Mouse (Mus musculus) intestine, embryonic 15.5 days (tissue): ENCODE measurements around the gene Tubb5. TPM values are rescaled to one million over a fixed set of nuclear protein-coding genes. Genes with fewer than 3 reads are reported as not detected.
A peak's percentile ranks its signal among the peaks of the same experiment; 100 is the strongest.

Experiments used
- ATAC-seq: fragments of 200-750 bp; cut with Nextera tagmentation; 2 replicates; pipeline ENCODE4 v1.8.0; 2017; ENCODE audit warnings: moderate TSS enrichment, moderate library complexity
- H3K27ac ChIP-seq: fragments of 300-500 bp; sonication (generic); 2 replicates; pipeline ENCODE4 v1.5.1; 2015; ENCODE audit warnings: mild to moderate bottlenecking, inconsistent platforms
- H3K27me3 ChIP-seq: fragments of 300-500 bp; sonication (generic); replicated peaks from 2 replicates; pipeline ENCODE4 v1.6.1; 2015; ENCODE audit warnings: inconsistent platforms
- H3K36me3 ChIP-seq: fragments of 300-500 bp; sonication (generic); 2 replicates; pipeline ENCODE4 v1.6.1; 2015; ENCODE audit warnings: inconsistent platforms
- H3K4me1 ChIP-seq: fragments of 300-500 bp; sonication (generic); replicated peaks from 2 replicates; pipeline ENCODE4 v1.6.1; 2015; ENCODE audit warnings: inconsistent platforms
- H3K4me2 ChIP-seq: fragments of 300-500 bp; sonication (generic); replicated peaks from 2 replicates; pipeline ENCODE4 v1.6.1; 2015; ENCODE audit warnings: mild to moderate bottlenecking, inconsistent platforms
- H3K4me3 ChIP-seq: fragments of 300-500 bp; sonication (generic); replicated peaks from 2 replicates; pipeline ENCODE4 v1.5.1; 2015; ENCODE audit warnings: inconsistent platforms
- H3K9ac ChIP-seq: fragments of 300-500 bp; sonication (generic); 2 replicates; pipeline ENCODE4 v1.6.1; 2015; ENCODE audit warnings: inconsistent platforms
- H3K9me3 ChIP-seq: fragments of 300-500 bp; sonication (generic); 2 replicates; pipeline ENCODE4 v1.6.1; 2016; ENCODE audit warnings: inconsistent platforms
- WGBS: fragments of 180-500 bp; shearing (Covaris S2); methylation state at CpG from one replicate; pipeline ENCODE4 v1.1.7; 2015; 5-methylcytosine and 5-hydroxymethylcytosine counted together
- polyA plus RNA-seq: library from polyadenylated mRNA; unstranded; fragments of >200 nt; fragmentation: Nextera tagmentation; extraction: Ambion mirVana; gene quantifications from 2 replicates; pipeline ENCODE4 v1.2.1, GENCODE M21; 2015

Gene Tubb5
- polyA plus RNA-seq, 1 experiment from 2014 or later: 776 TPM

DNA sequence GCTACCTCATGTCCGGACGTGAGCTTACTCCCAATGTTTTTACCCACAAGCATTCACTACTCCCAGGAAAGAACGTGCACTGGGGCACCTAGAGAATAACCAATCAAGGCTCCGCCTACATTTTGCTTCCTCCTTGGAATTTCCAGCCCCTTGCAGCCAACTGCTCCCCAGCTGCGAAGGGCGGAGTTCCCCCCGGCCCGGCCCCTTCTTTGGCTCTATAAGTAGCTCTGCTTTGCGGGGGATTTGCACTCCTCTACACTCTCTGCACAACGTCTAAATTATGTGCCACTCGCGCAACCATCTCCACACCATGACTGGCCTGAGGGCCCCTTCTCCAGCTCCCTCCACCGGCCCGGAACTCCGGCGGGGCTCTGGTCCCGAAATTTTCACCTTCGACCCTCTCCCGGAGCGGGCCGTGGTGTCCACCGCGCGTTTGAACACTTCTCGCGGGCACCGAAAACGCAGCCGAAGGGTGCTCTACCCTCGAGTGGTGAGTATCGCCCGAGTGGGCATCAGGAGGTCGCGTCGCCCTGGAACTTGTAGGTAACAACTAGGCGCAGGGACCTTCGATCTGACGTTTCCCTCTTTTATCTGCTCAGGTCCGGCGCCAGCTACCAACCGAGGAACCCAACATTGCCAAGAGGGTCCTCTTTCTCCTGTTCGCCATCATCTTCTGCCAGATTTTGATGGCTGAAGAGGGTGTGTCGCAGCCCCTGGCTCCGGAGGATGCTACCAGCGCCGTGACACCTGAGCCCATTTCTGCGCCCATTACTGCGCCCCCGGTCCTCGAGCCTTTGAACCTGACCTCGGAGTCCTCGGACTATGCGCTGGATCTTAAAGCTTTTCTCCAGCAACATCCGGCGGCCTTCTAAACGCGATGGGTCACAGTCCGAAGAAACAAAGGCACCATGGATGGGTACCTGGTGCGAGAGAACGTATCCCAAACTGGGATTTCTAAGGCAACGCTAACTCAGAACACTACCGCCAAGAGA lies 16.4 kb downstream of the Tubb5 start, which contains the start of gene Ier3:
Ier3 (plus strand) TSS at position 246 of the 992 bp plus-strand sequence.
- H3K4me2 ChIP-seq: peak within 1 kb of the TSS; percentile 91
- H3K9me3 ChIP-seq: no peaks in the 10 kb centered on the region
- no peaks in the 10 kb centered on the region for H3K36me3 ChIP-seq
- WGBS: under 1% methylated on average over 62 of the region's 62 CpGs
- ATAC-seq: peak; percentile 66
- H3K4me3 ChIP-seq: peak within 1 kb of the TSS; percentile 74
- H3K4me1 ChIP-seq: peaks cover 22% of the 10 kb centered on the region
- H3K9ac ChIP-seq: peak within 1 kb of the TSS; percentile 80
- H3K27ac ChIP-seq: peak within 1 kb of the TSS; percentile 65
- no peaks in the 10 kb centered on the region for H3K27me3 ChIP-seq

DNA sequence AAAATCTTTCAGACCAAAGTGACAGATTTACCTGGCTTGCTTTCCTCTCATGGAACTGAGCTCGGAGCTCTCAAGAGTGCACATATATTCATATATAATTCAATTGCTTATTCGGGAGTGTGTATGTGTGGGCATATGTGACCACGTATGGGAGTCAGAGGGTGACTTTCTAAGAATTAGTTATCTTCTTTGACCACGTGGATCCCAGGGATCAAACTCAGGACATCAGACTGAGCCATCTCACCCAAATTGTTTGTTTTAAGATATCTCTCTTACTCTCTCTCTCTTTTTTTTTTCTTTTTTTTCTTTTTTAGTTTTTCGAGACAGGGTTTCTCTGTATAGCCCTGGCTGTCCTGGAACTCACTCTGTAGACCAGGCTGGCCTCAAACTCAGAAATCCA lies 18.0 kb downstream of the Tubb5 start:
- Histone ChIP-seq H3K9ac (no peak overlapping the region), H3K4me1 (peaks cover 32% of the 10 kb centered on the region), H3K27me3 (no peaks in the 10 kb centered on the region), H3K4me2 (no peak overlapping the region), H3K4me3 (no peak overlapping the region), H3K9me3 (no peaks in the 10 kb centered on the region), H3K27ac (no peak overlapping the region), H3K36me3 (no peaks in the 10 kb centered on the region)
- WGBS: 79% methylated on average over 5 of the region's 5 CpGs
- ATAC-seq: no peak

GRCm38 (mm10) chr17:35817226-35817625 lies 20.9 kb downstream of the Tubb5 start:
- 65% methylated on average over 10 of the region's 10 CpGs for WGBS
- H3K9ac ChIP-seq: no peak overlapping the region

DNA sequence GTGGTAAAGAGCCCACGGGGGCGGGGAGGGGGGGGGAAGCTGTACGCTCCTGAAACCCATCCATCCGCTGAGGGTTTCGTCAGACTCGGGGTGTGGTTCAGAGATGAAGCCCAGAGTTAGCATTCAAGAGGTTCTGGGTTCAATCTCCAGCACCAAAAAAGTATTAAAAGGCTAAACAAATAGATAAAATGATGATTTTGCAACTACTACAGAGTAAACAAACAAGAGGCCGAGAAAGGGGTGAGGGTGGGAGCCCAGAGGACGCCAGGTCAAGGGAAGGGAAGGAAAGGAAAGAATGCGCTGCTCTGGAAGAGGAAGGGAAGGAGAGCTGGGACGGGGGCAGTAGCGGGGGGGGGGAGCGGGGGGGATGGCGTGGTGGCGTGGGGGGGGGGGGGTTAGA lies 21.4 kb downstream of the Tubb5 start:
- ATAC-seq: no peak
- Histone ChIP-seq H3K36me3 (no peaks in the 10 kb centered on the region), H3K27ac (no peak overlapping the region), H3K27me3 (no peaks in the 10 kb centered on the region), H3K4me3 (no peak overlapping the region), H3K4me2 (no peak overlapping the region), H3K9me3 (no peaks in the 10 kb centered on the region), H3K4me1 (peaks cover 34% of the 10 kb centered on the region), H3K9ac (no peak overlapping the region)
- 30% methylated on average over 13 of the region's 14 CpGs for WGBS

More at GRCm38 (mm10) chr17:35817226-35817625, 20.9 kb downstream of the Tubb5 start:
- no peak overlapping the region for H3K4me2 ChIP-seq
- H3K4me3 ChIP-seq: no peak overlapping the region
- H3K4me1 ChIP-seq: peaks cover 34% of the 10 kb centered on the region
- H3K36me3 ChIP-seq: no peaks in the 10 kb centered on the region
- ATAC-seq: no peak
- no peaks in the 10 kb centered on the region for H3K27me3 ChIP-seq
- no peaks in the 10 kb centered on the region for H3K9me3 ChIP-seq
- no peak overlapping the region for H3K27ac ChIP-seq

- H3K27ac ChIP-seq: peak overlapping the region; percentile 53; the same call in 1 of the 2 replicates
- 41% methylated on average over 7 of the region's 7 CpGs for WGBS
- ATAC-seq: peak; percentile 67
- H3K27me3 ChIP-seq: no peaks in the 10 kb centered on the region
- H3K4me1 ChIP-seq: peaks cover 30% of the 10 kb centered on the region
- no peaks in the 10 kb centered on the region for H3K9me3 ChIP-seq
- H3K4me2 ChIP-seq: peak overlapping the region; percentile 15; the same call in 1 of the 2 replicates
- no peak overlapping the region for H3K4me3 ChIP-seq
- no peak overlapping the region for H3K9ac ChIP-seq
- H3K36me3 ChIP-seq: no peaks in the 10 kb centered on the region
Measured at GRCm38 (mm10) chr17:35815836-35816235, 22.3 kb downstream of the Tubb5 start.

- H3K9ac ChIP-seq: no peak overlapping the region
- no peak overlapping the region for H3K4me2 ChIP-seq
- no peak overlapping the region for H3K4me3 ChIP-seq
- H3K36me3 ChIP-seq: no peaks in the 10 kb centered on the region
- H3K4me1 ChIP-seq: peaks cover 29% of the 10 kb centered on the region
- 19% methylated on average over 6 of the region's 6 CpGs for WGBS
- no peaks in the 10 kb centered on the region for H3K27me3 ChIP-seq
- no peaks in the 10 kb centered on the region for H3K9me3 ChIP-seq
- H3K27ac ChIP-seq: peak overlapping the region; percentile 74
- peak; percentile 21; the same call in 1 of the 2 replicates for ATAC-seq
Measured at GRCm38 (mm10) chr17:35814678-35815077, 23.4 kb downstream of the Tubb5 start.

GRCm38 (mm10) chr17:35813653-35814052 lies 24.5 kb downstream of the Tubb5 start:
- H3K27ac ChIP-seq: peak overlapping the region; percentile 68
- no peak overlapping the region for H3K4me2 ChIP-seq
- H3K36me3 ChIP-seq: no peaks in the 10 kb centered on the region
- no peak overlapping the region for H3K9ac ChIP-seq
- H3K4me1 ChIP-seq: peaks cover 29% of the 10 kb centered on the region
- 69% methylated on average over 7 of the region's 7 CpGs for WGBS
- no peak overlapping the region for H3K4me3 ChIP-seq
- no peaks in the 10 kb centered on the region for H3K9me3 ChIP-seq
- no peaks in the 10 kb centered on the region for H3K27me3 ChIP-seq
- peak; percentile 4; the same call in 1 of the 2 replicates for ATAC-seq

- Histone ChIP-seq H3K4me3 (no peak overlapping the region), H3K36me3 (no peaks in the 10 kb centered on the region), H3K27me3 (no peaks in the 10 kb centered on the region), H3K9ac (no peak overlapping the region), H3K4me2 (no peak overlapping the region), H3K27ac (peak overlapping the region; percentile 68), H3K4me1 (peaks cover 29% of the 10 kb centered on the region), H3K9me3 (no peaks in the 10 kb centered on the region)
- peak; percentile 62 for ATAC-seq
- 40% methylated on average over 7 of the region's 7 CpGs for WGBS
Measured at GRCm38 (mm10) chr17:35813245-35813647, 24.9 kb downstream of the Tubb5 start.

DNA sequence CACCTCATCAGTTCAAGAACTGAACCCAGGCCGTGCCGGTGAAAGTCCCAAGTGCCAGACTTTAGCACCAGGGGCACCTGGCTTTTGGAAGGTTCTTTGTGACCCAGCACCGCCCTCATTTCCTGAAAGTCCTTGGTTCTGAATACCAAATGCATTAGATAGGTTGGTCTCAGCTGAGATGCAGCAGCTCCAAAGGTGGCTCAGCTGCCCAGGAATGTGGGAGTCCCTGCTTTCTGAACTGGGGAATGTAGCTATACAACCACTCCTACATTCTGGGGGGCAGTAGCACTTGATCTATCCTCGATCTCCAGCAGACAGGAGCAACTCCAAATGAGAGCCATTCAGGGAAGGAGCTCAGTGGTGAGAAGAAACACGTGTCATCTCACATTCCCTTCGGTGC lies 25.4 kb downstream of the Tubb5 start:
- Histone ChIP-seq H3K9ac (no peak overlapping the region), H3K4me2 (no peak overlapping the region), H3K27me3 (no peaks in the 10 kb centered on the region), H3K4me3 (no peak overlapping the region), H3K27ac (peak overlapping the region; percentile 68), H3K36me3 (no peaks in the 10 kb centered on the region), H3K4me1 (peaks cover 29% of the 10 kb centered on the region), H3K9me3 (no peaks in the 10 kb centered on the region)
- 57% methylated on average over 6 of the region's 6 CpGs for WGBS
- no peak; the same call in none of the 2 replicates for ATAC-seq

GRCm38 (mm10) chr17:35812307-35812706 lies 25.8 kb downstream of the Tubb5 start:
- Histone ChIP-seq H3K4me1 (peaks cover 25% of the 10 kb centered on the region), H3K4me2 (no peak overlapping the region), H3K9ac (no peak overlapping the region), H3K4me3 (no peak overlapping the region), H3K9me3 (no peaks in the 10 kb centered on the region), H3K27me3 (no peaks in the 10 kb centered on the region), H3K36me3 (no peaks in the 10 kb centered on the region), H3K27ac (peak overlapping the region; percentile 68)
- 80% methylated on average over 5 of the region's 5 CpGs for WGBS
- no peak for ATAC-seq

DNA sequence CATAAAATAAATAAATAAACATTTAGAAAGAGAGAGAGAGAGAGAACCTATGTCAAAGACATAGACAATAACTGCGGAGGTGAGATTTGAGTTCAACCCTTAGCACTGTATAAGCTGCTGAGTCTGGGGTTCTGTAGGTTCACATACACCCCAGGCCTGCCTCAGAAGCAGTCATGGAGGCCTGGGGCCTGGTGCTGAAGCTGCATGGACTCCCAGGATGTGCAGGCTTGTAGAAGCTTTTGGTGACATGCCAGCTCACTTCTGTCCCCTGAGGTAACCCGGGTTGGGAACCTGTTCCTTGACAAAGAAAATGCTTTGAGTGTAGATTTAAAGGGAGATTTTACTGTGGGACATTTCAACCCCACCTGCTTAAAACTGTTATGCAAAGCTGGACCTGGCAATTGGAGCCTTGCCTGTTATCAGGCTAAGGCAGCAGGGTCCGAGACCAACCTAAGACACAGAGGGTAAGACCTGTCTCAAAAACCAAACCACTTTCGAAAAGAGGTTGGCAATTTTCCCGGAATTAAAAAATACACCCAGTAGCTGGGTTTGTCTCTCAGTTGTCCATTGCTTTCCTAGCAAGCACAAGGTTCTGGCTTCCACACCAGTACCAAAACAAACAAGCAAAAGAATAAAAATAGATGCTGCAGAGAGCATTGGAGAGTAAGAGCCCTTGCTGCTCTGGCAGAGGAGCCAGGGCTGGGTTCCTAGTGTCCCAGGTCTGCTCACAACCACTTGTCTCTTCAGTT lies 27.0 kb downstream of the Tubb5 start:
- H3K36me3 ChIP-seq: no peaks in the 10 kb centered on the region
- H3K4me1 ChIP-seq: peaks cover 22% of the 10 kb centered on the region
- no peak for ATAC-seq
- H3K9me3 ChIP-seq: no peaks in the 10 kb centered on the region
- H3K27ac ChIP-seq: no peak overlapping the region
- no peak overlapping the region for H3K4me2 ChIP-seq
- no peak overlapping the region for H3K4me3 ChIP-seq
- H3K27me3 ChIP-seq: no peaks in the 10 kb centered on the region
- WGBS: 77% methylated on average over 5 of the region's 5 CpGs
- H3K9ac ChIP-seq: no peak overlapping the region

DNA sequence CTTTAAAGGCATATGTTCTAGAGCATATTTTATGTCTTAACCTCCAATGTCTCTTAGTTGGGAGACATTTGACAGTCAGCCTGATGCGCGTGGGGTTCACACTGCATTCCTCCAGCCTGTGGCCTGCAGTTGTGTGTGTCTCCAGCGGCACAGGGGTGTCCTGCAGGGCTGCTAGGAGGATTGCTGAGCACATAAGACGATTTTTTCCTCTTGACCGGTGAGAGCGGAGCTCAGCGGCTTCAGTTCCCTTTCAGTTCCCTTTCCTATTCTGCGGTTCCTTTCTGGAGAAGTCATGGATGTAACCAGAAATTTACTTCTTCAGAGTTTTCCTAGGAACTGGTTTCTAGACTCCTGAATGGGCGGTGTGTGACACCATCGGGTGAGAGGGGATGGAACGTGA lies 28.7 kb downstream of the Tubb5 start:
- H3K4me1 ChIP-seq: peaks cover 9% of the 10 kb centered on the region; the same call in 1 of the 2 replicates
- 88% methylated on average over 11 of the region's 11 CpGs for WGBS

More for the DNA sequence above, 28.7 kb downstream of the Tubb5 start:
- Histone ChIP-seq H3K36me3 (no peaks in the 10 kb centered on the region), H3K9ac (no peak overlapping the region), H3K9me3 (no peaks in the 10 kb centered on the region), H3K4me2 (no peak overlapping the region), H3K4me3 (no peak overlapping the region), H3K27me3 (no peaks in the 10 kb centered on the region), H3K27ac (no peak overlapping the region)
- no peak for ATAC-seq
